1 mouse cellular context compared by ENCODE assay signal in genomic region chr6:86371950-86372516, GRCm38 (mm10).
TF ChIP-seq lines count a peak whose summit lies in the region.

No protein-coding gene starts in this region.

TF ChIP-seq in MEL, 35 proteins besides CTCF, POLR2A, EP300 and RAD21 (continued from another document):
- TF ChIP-seq TAL1 (IDR thresholded peaks at IDR 0.05; ENCODE audit: low read length) (no peak), BHLHE40 (IDR thresholded peaks at IDR 0.05; ENCODE audit: borderline replicate concordance, low read depth, low read length) (no peak), SMC3 (IDR thresholded peaks at IDR 0.05; ENCODE audit: low read depth, low read length) (no peak)
TF ChIP-seq in MEL: peak in this region for 2.
